Mouse (Mus musculus) adrenal gland, postnatal 10 days (tissue): ENCODE measurements around the gene Cd81. TPM values are rescaled to one million over a fixed set of nuclear protein-coding genes. Genes with fewer than 3 reads are reported as not detected.

ENCODE experiments used
- DNase-seq: peaks from one replicate; pipeline ENCODE4 v3.0.0; 2021; ENCODE audit warnings: mixed read lengths
- total RNA-seq, 2 experiments: library from RNA; stranded (reverse); gene quantifications; 2 replicates each; pipeline ENCODE4 v1.2.3; 2021

The Cd81 gene
- total RNA-seq, 2 experiments from 2014 or later: 499 to 511 TPM

- DNase-seq: peak; percentile 26
These were observed 17.3 kb downstream of the Cd81 start for GRCm38 (mm10) chr7:143069751-143070400.

GRCm38 (mm10) chr7:143070506-143071070 is 18.0 kb downstream of the Cd81 start:
- no peak for DNase-seq

DNA sequence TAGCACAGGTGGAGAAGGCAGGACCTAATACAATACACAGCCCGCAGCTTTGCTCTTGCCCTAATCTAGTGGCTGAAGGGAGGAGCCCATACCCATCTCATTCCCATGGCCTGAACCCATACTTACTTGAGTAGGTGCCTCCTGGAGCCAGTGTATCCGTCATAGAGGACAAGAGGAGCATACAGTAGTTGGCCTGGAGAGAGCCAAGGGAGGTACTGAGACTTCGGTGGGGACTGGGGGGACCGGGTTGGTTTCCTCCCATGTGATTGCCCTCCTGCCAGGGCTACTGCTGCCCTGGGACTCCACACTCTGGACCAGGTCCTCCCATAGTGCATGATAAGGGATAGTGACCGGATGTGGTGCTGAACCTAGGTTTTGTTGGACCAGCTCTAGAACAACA is 20.1 kb downstream of the Cd81 start:
- no peak for DNase-seq

DNA sequence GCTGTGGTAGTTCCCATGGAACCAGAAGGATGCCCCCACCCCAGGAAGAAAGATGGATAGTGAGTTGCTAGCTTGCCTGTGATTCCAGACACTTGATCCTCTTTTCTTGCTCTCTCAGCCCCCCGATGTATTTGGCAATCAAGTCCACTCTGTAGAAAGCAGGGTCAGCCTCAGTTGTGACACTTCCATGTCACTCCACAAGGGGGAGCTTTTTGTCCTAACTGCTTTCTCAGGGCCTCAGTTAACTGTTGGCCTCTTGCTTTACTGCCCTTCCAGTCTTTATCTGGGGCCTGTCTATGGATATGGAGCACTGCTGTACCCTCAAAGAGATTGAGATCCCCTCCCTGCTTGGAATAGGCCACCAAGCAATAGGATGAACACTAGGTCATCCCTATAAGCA is 20.5 kb downstream of the Cd81 start:
- DNase-seq: peak; percentile 65

DNA sequence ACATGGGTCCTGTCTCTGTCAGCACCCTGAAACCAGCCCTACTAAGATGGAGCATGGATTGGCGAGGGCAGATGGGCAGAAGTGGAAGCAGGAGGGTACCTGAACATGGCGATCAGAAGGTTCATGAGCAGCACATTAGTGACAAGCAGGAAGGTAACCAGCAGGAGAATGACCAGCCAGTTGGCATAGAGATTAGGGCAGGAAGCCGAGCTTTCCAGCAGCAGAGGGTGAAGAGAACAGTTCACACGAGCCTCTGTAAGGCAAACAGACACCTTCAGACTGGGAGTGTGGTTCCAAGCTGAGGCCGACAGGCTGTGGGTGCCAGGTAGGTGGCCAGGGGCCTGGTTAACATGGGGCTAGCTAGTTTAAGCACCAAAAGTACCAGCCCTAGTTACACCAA is 22.9 kb downstream of the Cd81 start:
- no peak for DNase-seq

DNA sequence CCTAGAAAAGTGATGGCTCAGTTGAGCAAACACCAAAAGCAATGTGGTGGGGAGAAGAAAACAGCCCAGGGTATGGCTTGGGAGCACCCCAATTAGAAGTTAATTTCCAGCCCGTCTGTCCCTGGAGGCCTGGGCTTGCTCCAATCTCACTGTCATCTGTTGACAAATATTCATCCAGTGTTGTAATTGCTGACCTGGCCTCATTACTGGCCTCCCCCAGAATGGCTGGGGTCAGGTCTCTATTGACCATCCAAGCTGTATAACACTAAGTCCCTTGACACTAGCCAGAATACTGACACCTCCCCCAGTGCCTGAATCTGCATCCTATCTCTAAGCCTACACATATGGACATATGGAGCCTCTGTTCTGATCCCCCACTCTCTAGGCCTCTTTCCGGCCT is 24.8 kb downstream of the Cd81 start:
- no peak for DNase-seq

DNA sequence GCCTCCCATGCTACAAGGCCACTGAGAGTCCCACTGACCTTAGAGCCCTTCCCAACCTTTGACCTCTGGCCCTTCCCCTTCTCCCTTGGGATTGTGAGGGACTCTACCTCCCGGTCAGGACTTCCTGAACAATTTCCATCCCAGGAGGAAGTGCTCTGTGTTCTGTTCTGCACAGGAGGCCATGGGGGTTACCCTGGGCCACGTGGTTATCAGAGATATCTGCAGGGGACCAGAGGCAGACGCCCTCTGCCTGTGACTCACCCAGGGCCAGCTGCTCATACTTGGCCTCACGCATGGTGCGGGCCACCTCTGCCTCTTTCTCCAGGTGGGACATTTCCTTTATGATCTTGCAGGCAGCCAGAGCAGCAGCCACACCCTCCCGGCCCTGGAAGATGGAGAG is 29.5 kb downstream of the Cd81 start:
- DNase-seq: no peak

DNA sequence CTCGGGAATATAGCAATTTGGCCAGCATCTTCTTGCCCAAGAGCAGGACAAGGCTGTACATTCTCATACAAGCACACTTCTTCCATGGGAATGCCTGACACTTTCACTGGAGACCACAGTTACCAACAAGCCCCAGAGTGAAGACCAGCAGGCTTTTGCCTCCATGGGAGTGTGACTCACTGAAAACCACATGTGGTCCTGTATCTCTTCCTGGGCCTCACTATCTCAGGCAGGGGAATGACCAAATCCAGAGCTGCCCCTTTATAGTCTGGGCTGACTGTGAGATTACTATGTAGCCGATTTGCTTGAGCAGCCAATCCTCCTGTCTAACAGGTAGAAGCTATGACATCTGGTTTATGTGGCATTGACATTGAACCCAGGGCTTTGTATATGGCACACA is 31.2 kb downstream of the Cd81 start:
- no peak for DNase-seq

- peak; percentile 86 for DNase-seq
These were observed 33.8 kb downstream of the Cd81 start for GRCm38 (mm10) chr7:143086366-143086765.

DNA sequence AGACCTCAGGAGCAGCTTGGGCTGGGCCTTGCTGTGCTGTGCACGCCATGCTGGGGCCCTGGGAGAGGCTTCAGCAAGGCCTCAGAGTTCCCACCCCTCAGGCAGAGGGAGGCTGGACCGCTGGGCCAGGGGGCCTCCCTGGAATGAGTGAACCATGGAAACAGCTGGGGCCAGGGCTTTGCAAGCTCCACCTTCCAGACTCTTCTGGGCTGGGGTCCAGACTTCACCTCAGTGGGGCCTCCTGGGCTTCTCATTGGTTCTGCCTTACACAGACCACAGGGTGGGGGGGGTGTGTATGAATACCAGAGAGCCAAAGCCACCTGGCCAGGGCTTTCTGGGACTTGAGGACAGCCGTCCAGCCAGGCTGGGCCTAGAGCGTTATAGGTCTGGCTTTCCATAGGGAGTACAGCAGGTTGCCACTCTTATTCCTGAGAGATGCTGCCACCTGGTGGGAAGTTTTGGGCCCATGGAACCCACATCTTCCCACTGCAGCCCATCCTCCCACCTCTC is 34.6 kb downstream of the Cd81 start:
- DNase-seq: peak; percentile 66

DNA sequence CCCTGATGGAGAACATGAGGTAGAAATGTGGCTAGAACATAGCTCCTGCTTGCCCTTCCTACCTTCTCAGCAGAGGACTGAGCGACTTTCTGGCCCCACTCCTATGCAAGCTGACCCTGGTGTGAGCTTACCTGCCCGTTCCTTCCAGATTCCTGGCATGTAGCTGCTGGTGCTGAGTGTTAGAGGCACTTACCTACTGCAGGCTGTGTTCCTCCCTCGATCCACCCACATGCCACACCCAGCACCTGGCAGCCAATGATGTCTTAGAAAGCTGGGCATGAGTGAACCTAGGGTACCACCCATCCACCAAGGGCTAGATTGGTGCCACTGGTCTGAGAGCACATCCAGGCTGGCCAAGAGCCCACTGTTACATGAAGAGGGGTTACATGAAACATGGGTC is 41.3 kb downstream of the Cd81 start:
- DNase-seq: no peak

DNA sequence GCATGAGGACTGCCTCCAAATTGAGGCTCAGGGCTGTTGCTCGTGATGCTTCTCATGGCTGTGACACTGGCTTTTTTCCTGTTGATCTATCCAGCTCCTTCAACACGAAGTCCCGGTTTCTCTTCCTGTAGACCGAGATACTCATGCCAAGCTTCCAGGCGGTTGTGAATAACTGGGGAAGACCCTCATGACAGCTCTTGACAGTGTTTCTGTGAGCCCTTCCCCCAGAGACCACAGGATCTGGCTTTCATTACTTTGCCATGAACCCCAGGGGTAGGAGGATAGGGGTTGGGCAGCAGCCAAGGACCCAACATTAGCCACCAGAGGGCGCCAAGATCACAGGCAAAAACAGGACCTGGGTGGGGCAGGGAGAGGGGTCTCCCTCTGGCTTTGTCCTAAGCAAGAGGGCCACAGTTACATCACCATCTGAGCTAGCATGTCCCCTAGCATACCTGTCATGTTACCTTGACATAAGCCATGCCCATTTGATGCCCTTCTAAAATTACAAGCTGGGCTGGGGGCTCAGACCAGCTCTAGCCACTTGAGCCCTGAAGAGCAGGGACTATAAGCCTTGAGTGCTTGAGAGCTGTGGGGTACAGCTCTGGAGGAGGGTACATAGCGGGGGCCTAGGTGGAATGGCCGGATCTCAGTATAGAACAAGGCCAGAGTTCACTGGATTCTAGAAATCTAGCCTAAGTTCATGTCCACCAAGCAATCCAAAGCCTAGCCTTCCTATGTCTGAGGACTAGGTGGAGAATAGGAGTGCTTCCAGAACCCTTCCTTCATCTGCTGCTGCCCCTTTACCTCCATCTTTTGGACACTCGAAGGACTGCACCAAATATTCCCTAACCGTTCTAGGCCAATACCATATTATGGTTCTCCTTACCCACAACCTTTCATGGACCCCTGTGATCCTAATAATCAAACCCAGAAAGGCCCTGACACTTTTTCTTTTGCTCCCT is 42.3 kb downstream of the Cd81 start, which contains the start of gene Trpm5:
Gene Trpm5 (minus strand): TSS at position 51 of the 962 bp plus-strand sequence.
- peak; percentile 82 for DNase-seq

- no peak for DNase-seq
These were observed 43.0 kb downstream of the Cd81 start for GRCm38 (mm10) chr7:143095554-143095907.

DNA sequence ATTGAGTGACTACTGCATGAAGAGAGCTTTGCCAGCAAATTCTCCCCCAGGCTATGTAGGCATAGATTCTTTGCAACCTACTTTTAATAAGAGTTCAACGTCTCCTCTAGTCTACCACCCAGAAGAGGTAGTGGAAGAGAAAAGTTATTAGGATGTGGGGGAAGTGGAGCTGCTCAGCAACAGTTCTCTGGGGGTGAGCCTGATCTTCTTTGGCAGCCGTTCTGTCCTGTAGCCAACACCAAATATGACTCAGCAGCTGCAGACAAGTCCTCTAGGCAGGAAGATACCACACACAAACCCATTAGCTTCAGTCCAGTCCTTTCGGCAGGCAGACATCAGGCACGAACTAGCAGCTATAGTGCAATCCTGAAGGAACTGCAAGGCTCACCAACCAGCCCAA is 48.2 kb downstream of the Cd81 start:
- peak; percentile 34 for DNase-seq

GRCm38 (mm10) chr7:143105258-143105897 is 52.8 kb downstream of the Cd81 start:
- no peak for DNase-seq

DNA sequence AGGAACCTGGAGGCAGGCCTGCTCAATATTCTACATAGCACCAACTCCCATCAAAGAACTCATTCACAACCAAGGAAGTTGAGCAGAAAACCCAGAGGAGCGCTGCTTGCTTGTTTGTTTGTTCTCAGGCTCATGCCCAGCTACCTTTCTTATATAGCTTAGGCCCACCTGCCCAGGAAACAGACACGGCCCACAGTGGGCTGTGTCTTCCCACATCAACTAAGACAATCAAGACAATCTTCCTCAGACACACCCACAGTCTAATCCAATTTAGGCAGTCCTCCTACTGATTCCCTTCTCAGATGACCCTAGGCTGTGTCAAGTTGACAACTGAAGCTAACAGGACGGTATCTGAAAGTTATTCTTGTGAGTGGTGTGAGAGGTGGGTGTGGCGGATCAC is 53.5 kb downstream of the Cd81 start, which contains the start of gene Kcnq1:
Gene Kcnq1 (plus strand): TSS at position 301 of the 400 bp plus-strand sequence.
- no peak for DNase-seq

DNA sequence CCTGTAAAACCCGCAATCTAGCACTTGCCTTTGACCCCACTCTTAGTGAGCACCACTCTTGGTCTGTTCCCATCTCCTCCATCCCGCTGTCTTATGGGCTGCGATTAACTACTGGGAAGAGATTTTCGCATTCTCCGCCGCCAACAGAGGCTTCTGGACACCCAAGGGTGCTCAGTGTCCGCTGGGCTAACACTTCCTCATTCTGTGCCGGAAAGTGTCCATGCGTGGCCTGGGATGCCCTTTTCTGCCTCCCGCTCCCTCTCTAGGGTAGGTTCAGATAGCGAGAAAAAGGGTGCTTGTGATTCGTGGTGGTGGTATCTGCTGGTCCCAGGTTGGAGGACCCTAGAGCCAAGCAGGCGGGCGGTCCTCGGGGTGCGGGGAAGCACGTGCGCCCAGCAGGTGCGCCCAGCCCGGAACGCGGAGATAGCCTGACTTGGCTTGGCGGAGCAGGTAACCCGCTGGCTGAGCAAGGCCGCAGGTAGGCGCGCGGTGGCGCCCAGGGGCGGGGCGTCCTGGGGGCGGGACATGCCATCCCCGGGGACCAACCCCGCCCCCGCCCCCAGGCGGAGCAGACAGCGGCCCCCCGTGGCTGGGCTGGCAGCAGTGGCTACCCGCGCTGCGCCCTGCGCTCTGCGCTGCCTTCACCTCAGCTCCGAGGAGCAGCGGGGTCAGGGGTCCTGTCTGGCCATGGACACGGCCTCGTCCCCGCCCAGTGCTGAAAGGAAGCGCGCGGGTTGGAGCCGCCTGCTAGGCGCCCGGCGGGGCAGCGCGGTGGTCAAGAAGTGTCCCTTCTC is 54.3 kb downstream of the Cd81 start:
- DNase-seq: peak; percentile 58

GRCm38 (mm10) chr7:143108200-143108599 is 55.7 kb downstream of the Cd81 start:
- DNase-seq: peak; percentile 39

DNA sequence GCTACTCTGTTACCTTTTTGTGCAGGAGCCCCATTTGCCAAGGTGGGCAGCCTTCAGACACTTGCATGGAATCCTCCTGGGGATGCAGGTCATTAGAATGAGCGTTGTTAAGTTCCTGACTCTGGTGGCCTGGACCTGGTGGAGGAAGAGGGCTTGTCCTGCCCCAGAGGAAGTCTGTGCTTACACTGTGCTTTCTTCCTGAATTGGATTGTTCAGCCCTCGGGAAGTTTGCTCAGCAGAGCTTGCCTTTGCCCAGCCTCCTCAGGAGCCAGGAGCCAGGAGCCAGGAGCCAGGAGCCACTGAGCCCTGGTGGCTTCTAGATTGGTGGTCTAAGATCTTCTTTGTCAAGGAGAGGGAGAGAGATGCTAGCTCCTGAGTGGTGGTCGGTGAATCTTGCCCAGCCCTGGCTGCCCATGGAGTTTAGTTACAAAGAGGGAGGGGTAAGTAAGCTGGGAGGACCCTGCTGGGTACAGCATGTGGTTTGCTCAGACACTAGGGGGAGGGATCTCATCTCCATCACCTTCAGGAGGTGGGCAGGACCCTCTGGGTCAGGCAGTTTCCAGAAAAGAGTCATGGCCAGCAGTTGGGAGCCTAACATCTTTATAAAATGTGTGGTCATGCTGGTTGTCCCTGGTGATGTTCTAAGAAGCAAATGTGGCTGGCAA is 56.6 kb downstream of the Cd81 start:
- no peak for DNase-seq

DNA sequence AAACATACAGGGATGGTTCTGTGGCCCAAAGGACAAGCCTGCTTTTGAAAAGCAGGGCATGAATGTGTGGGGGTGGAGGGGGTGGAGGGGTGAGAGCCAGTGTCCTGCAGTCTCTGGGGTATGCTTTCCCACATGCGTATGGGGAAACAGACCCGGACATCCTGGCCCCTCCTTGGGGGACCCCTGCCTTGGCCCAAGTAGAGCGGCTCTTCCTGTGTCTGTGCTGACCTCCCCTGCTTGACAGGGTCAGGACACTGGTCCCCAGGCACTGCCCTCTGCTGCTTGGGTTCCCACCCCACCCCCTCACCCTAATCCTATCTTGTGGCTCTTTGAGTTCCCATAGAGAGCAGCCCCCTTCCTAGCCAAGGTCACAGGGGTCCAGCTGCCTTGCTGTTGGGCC is 57.2 kb downstream of the Cd81 start:
- DNase-seq: no peak

DNA sequence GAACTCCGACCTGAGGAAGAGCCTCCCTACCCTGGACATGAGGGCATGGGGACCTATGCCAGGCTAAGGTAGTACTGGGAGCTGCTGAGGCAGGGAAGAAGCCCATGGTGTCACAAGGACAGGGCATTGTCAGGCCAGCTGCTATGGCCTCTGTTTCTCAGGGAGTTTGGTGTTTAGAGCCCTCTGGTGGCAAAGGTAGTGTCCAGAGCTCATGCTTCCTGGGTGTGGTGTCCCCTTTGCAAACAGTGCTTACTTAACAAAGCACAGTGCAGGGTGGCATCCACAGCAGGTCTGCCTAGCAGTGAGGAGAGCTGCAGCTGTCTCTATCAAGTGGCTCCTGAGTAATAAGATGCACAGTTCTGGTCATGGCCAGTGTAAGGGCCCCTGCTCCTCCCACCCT is 58.3 kb downstream of the Cd81 start:
- DNase-seq: no peak
